Mouse (Mus musculus) gastrocnemius, postnatal 10 days (tissue): ENCODE data around the gene Sh3bp2. TPM values are rescaled to one million over a fixed set of nuclear protein-coding genes. Genes with fewer than 3 reads are reported as not detected.

ENCODE experiments used
- DNase-seq: peaks from one replicate; pipeline ENCODE4 v3.0.0; 2021; ENCODE audit warnings: mixed read lengths
- long read RNA-seq, 2 experiments: library from polyadenylated mRNA; stranded (forward); transcript quantifications; one replicate each; pipeline ENCODE4 v2.0.0; 2021
- total RNA-seq, 2 experiments: library from RNA; stranded (reverse); gene quantifications; 2 replicates each; pipeline ENCODE4 v1.2.3; 2021

Sh3bp2 gene
- total RNA-seq: 1 to 10 TPM; 3.3 to 6.2 TPM
- long read RNA-seq, experiment 1: 0 reads
- long read RNA-seq, experiment 2: 0 reads

GRCm38 (mm10) chr5:34525663-34526476, at the start of gene Sh3bp2:
Gene Sh3bp2 (plus strand): TSS chr5:34525838.
- peak; percentile 96 for DNase-seq

GRCm38 (mm10) chr5:34480926-34481325, 44.7 kb upstream of the Sh3bp2 start:
- DNase-seq: no peak

- DNase-seq: no peak
Observed at GRCm38 (mm10) chr5:34485731-34486130, 39.9 kb upstream of the Sh3bp2 start.

- DNase-seq: peak; percentile 28
Observed at GRCm38 (mm10) chr5:34487320-34488090, 38.1 kb upstream of the Sh3bp2 start.

- DNase-seq: no peak
Observed at GRCm38 (mm10) chr5:34488741-34489417, 36.8 kb upstream of the Sh3bp2 start.

GRCm38 (mm10) chr5:34489418-34489787, 36.2 kb upstream of the Sh3bp2 start:
- DNase-seq: no peak

GRCm38 (mm10) chr5:34496745-34497144, 28.9 kb upstream of the Sh3bp2 start:
- DNase-seq: no peak

GRCm38 (mm10) chr5:34500886-34501285, 24.8 kb upstream of the Sh3bp2 start:
- DNase-seq: no peak

- no peak for DNase-seq
Observed at GRCm38 (mm10) chr5:34501588-34501987, 24.1 kb upstream of the Sh3bp2 start.

GRCm38 (mm10) chr5:34502411-34502810, 23.2 kb upstream of the Sh3bp2 start:
- no peak for DNase-seq

GRCm38 (mm10) chr5:34502821-34503220, 22.8 kb upstream of the Sh3bp2 start:
- no peak for DNase-seq

- DNase-seq: no peak
Observed at GRCm38 (mm10) chr5:34512486-34512885, 13.2 kb upstream of the Sh3bp2 start.

- peak; percentile 97 for DNase-seq
Observed at GRCm38 (mm10) chr5:34513466-34514217, 12.0 kb upstream of the Sh3bp2 start, which contains the start of gene Tnip2. Gene Tnip2 (minus strand): TSS chr5:34513991.

GRCm38 (mm10) chr5:34514218-34514566, 11.4 kb upstream of the Sh3bp2 start:
- no peak for DNase-seq

- peak; percentile 1 for DNase-seq
Observed at GRCm38 (mm10) chr5:34515096-34515495, 10.5 kb upstream of the Sh3bp2 start.

- peak; percentile 83 for DNase-seq
Observed at GRCm38 (mm10) chr5:34517913-34518312, 7.7 kb upstream of the Sh3bp2 start.

GRCm38 (mm10) chr5:34519389-34519910, 6.2 kb upstream of the Sh3bp2 start:
- no peak for DNase-seq

GRCm38 (mm10) chr5:34520458-34521209, 5.0 kb upstream of the Sh3bp2 start:
- no peak for DNase-seq

- DNase-seq: no peak
Observed at GRCm38 (mm10) chr5:34521337-34521736, 4.3 kb upstream of the Sh3bp2 start.

GRCm38 (mm10) chr5:34523958-34524485, 1.6 kb upstream of the Sh3bp2 start:
- no peak for DNase-seq

GRCm38 (mm10) chr5:34524511-34524910, 1.1 kb upstream of the Sh3bp2 start:
- no peak for DNase-seq
